Mouse (Mus musculus) CD8-positive naive resting alpha-beta T cell, adult 2 months (primary cell): Measurements from ENCODE around the gene Ubr4.
A peak's percentile ranks its signal among the peaks of the same experiment; 100 is the strongest.

Experiments used
- DNase-seq, 2 experiments: peaks; one replicate each; pipeline ENCODE4 v3.0.0; 2022; ENCODE audit warnings: low read depth in 2 of 2, low spot score in 2 of 2

The Ubr4 gene

DNA sequence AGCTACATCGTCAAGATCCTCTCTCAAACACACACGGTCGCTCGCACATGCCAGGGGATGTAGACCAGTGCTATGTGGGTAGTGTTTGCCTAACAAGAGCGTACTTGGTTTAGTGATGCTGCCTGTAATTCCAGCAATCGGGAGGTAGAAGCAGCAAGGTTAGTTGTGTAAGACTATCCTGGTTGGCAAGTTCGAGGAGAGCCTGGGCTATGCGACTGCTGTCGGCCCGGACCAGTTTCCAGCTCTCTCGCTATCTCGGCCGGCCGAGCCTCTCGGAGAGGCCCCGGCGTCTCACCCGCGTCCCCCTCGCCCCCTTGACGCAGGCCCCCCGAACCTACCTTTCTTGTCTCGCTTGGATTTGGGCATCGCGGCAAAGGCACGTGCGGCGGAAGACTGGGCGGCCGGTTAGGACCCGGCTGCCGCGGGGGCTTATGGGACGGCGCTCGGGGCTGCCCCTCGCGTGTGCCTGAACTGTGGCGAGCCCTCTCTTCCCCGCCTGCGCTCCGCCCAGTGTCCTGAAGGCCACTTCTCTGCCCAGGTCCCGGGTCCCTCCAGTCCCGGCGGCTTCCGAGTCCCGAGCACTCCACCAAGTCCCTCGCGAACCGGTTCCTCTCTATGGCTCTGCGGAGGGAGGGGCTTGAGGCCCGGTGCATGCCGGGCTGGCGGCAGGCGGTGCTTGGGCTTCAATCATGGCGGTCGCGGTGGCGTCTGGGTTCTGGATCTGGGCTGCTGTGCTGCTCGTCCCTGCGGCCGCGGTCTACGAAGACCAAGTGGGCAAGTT lies at the start of gene Ubr4, which contains the start of the genes Mrto4 and Emc1:
Ubr4 (plus strand) TSS at position 679 of the 781 bp plus-strand sequence.
Mrto4 (minus strand) TSS at position 646 of the 781 bp plus-strand sequence.
Emc1 (plus strand) TSS at position 657 of the 781 bp plus-strand sequence.
- DNase-seq = peak; percentile 76 to 78

DNA sequence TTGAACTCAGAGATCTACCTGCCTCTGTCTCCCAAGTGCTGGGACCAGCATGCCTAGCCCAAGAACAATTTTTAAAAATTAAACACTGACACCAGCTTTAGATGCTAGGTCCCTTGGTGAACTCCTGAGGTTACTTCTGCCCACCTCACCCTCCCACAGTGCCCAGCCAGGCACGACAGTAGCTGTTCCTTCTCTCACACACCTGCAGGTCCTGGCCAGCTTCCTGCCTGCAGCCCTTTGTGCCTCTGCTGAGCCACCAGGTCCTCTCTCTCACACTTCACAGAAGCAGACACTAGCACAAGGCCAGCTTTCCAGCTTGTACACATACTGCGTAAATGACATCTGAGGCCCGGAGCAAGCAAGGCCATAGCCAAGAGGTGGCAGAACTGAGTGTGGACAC lies 46.9 kb upstream of the Ubr4 start:
- no peak for DNase-seq

DNA sequence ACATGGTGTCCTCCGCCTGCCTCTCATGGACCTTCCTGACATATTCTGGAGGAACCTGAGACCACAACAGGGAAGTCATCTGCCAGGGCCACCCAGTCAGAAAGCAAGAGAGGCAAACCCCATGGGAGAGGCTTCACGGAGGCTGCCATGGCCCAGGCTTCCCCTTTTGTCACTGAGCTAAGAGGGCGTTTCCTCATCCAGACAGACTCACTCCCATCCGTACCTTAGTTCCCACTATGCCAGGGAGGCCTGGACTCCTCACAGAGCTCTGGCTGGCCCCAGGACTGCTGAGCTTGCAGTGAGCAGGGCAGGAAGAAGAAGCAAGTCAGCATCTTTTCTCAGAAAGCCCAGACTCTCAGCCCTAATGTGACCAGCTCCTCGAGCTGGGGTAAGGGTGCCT lies 44.5 kb upstream of the Ubr4 start:
- no peak for DNase-seq

DNA sequence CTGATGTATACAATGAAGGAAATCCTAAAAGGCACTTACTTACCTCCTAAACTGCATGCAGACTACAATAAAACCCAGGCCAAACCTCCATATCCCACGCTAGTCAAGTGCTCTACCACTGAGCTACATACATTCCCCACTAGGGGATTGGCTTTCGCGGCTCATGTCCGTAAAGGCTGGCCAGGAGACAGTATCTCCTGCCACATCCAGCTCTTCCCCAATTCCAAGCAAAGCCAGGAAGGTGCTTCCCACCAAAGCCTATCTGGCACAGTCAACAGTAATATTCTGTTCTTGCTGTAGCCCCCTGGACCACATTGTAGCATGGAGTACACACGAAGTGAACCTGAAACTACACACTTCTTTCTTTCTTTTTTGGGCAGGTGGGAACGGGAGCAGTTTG lies 42.8 kb upstream of the Ubr4 start:
- no peak for DNase-seq

DNA sequence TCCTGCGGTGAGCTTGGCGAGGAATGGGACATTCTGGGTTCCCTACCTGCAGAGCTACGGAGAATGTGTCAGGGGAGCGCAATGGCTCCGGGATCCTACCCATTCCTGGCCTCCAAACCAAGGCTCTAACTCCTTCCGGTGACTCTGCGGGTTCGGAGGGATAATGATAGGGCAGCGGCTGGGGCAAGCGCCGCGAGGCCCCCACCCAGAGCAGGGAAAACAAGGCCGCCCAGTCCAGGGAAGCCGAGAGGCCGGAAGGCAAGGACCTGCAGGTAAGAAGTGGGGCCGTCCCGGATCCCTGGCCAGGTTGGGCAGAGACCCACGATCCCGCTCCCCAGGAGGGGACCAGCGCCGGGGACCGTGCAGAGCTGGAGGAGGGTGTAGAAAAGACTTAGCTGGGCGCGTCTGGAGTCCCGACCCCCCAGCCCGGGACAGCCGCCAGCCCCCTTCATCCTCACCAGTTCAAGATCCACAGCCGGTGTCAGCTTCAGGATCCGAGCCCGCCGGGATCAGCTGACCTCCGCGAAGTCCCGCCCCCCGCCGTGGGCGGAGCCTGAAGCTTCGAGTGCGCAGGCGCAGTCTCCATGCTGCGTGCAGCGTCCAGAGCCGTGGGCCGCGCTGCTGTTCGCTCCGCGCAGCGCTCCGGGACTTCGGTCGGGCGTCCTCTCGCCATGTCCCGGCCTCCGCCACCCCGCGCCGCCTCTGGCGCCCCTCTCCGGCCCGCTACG lies 42.1 kb upstream of the Ubr4 start, which contains the start of the genes Pqlc2 and Akr7a5:
Pqlc2 (minus strand) TSS at position 538 of the 728 bp plus-strand sequence.
Akr7a5 (plus strand) TSS at position 574 of the 728 bp plus-strand sequence.
- DNase-seq = peak; percentile 95 to 99

DNA sequence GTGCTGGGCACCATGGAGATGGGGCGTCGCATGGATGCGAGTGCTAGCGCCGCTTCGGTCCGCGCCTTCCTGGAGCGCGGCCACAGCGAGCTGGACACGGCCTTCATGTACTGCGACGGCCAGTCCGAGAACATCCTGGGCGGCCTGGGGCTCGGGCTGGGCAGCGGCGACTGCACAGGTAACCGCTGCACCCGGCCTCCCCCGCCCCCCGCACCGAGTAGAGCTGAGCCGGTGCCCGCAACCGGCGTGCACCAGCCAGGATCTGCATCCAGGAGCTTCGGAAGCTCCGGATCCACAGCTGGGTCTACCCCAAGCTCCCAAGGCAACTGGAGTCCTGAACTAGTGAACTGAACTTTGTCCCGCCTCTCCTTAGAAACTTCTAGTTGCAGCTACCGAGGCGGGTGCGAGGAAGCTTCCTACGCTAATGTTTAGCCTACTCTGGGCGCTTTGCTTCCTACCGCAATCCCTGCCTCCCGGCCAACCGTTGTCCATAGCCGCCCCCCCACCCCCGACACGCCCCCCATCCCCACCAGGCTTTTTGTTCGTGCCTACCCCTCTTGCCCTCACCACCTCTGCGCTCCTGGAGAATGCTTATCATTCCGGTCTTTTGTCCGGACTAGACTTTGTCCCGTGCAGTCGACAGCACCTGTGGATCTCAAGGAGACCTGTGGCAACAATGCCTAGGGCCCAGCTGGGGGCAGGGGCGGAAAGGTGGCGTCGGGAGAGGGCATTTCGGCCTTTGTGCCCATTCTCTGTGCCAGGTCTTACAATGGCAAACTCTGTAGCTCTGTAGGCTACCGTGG lies 41.3 kb upstream of the Ubr4 start:
- no peak for DNase-seq

DNA sequence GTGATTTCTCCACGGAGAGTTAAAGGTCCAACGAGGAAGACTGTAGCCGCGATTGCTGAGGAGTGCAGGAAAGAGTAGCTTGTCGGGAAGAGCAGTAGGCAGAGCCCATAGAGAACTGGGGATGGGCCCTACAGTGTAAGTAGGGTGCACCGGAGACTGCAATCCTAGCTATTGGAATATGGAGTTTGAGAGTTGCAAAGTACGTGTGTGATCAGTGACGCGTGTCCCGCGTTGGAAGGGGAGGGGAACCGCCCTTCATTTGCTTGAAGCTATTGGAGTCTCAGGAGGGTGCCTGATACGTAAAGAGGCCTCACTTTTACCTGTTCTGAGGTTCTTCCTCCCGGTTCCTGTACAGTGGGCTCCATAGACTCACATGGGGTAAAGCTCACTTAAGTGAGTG lies 40.7 kb upstream of the Ubr4 start:
- DNase-seq = no peak

DNA sequence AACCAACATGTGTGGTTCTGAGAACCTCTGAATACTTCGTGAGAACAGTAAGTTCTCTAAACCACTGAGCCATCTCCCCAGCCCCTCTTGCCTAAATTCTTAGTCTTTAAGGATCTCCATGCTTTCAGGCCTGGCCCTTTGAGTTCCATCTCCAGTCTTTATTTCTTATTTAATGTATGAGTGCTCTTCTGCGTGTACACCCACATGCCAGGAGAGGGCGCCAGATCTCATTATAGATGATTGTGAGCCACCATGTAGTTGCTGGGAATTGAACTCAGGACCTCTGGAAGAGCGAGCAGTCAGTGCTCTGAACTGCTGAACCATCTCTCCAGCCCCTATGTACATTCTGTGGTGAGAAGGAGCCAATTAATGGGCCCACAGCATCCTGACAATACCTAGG lies 39.8 kb upstream of the Ubr4 start:
- peak; percentile 48 to 66 for DNase-seq

DNA sequence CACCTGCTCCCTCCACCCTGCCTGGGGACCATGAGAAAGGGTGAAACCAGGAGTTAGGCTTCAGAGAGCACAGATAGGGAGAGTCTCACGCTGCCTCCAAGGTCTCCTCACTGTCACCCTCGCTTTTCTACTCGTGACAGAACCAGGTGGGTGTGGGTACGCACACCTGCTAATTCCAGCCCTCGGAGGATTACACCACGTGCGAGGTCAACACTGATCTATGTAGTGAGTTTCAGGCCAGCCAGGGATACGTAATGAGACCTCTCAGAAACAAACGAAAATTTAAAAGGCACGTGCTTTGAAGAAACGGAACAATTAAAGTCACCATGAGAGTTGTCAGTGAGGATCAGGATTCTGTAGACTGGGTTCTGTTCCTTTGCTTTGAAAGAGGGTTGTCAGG lies 34.0 kb upstream of the Ubr4 start:
- DNase-seq = no peak

DNA sequence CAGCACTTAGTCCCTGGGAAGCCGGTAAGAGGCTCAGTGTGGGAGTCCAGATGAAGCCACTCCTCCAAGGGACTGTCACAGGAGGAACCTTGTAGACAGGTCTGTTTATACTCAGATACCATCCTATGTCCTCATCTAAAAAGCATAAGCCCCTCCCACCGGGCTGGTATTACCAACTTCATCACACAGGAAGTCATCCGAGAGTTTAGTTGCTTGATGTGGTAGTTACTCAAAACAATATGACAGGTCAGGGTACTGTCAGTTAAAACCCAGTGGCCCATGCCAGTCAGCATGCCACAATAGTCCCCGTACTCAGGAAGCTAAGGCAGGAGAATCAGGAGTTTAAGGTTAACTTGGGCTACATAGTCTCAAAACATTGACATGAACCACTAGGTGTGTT lies 32.7 kb upstream of the Ubr4 start:
- no peak for DNase-seq

DNA sequence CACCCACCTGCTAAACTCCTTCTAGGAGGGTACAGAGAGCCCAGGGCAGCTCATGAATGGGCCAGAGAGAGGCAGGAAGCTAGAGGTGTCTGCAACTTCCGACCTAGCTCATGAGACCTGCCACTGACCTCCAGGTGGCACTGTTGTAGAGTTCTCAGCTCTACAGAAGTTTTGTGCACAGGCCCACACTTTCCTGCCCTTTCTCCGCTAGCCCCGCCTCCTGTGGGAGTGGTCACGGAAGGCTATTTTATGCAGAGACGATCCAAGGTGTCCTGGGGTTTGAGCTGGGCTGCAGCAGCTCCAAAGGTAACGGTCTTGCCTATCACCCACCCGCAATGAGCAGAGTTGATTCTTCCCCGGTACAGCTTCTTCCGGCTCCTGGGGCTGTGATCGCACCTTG lies 21.8 kb upstream of the Ubr4 start:
- peak; percentile 67 to 80 for DNase-seq

DNA sequence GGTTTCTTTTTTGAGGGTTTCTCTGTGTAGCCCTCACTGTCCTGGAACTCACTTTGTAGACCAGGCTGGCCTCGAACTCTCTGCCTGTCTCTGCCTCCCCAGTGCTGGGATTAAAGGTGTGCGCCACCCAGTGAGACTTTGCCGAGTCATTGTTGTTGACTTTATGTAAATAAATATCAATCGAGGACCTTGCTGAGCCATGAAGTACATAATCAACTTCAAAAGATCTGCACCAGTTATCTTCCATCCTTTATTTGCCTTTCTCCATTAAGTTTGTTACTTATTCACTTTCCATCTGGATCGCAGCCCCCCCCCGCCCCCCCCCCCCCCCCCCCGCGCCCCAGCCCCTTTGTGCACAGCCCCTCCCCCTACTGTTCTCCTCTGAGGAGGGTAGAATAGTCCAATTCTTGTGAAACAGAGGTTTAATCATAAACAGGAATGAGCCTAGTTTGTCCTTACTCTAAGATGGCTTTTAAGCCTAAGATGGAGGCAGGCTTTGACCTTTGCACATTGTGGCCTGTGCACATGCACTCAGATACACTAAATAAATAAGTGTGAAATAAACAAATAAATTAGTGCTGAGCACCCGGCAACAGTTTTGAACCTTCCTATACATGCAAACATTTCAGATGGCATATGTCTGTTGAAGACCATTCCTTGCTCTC lies 17.6 kb upstream of the Ubr4 start:
- no peak for DNase-seq

DNA sequence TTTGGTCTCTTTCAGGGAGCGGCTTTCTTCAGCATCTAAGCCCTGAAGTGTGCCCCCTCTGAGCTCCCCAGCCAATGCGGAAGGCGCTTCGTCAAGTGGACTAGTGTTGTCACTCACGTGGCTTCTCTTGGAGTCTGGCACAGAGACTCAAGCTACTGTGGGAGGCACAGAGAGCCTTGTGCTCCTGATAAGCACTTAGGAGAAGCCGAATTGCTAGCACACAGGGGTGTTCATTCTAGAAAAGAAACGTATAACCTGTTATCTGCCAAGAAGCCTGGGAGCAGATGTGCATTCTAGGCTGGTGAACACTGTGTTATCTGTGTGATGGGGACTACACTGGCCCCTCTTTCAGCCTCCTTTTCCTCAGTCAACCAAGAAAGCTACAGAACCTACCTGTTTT lies 16.9 kb upstream of the Ubr4 start:
- DNase-seq = no peak

DNA sequence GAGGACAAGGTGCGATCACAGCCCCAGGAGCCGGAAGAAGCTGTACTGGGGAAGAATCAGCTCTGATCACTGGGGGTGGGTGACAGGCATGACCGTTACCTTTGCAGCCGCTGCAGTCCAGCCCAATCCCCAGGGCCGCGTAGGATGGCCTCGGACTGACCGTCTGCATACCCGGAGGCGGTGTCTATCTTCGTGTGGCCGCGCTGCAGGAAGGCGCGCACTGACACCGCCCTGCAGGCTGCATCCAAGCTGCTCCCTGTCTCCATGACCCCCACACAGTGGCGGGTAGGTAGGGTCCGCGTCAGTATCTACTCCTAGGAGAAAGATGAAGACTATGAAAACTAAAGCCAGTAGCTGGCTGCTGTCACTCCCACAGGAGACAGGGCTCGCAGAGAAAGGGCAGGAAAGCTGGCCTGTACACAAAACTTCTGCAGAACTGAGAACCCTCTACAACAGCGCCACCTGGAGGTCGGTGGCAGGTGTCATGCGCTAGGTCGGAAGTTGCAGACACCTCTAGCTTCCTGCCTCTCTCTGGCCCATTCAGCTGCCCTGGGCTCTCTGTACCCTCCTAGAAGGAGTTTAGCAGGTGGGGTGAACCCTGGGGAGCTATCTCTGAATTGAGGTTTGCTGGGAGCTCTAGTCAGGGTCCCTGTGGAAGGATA lies 15.5 kb upstream of the Ubr4 start:
- DNase-seq = peak; percentile 67 to 74

DNA sequence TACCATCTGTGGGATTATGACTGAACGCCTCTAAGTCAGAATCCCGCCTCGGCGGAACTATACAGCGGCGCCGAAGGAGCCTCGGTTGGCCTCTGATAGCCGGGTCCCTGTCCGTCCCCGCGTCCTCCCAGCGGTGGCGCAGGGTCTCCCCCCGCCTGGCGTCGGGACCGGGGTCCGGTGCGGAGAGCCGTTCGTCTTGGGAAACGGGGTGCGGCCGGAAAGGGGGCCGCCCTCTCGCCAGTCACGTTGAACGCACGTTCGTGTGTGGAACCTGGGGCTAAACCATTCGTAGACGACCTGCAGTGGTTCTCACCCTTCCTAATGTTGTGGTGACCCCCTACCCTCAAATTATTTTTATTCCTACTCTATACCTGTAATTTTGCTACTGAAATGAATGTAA lies 14.3 kb upstream of the Ubr4 start:
- no peak for DNase-seq

DNA sequence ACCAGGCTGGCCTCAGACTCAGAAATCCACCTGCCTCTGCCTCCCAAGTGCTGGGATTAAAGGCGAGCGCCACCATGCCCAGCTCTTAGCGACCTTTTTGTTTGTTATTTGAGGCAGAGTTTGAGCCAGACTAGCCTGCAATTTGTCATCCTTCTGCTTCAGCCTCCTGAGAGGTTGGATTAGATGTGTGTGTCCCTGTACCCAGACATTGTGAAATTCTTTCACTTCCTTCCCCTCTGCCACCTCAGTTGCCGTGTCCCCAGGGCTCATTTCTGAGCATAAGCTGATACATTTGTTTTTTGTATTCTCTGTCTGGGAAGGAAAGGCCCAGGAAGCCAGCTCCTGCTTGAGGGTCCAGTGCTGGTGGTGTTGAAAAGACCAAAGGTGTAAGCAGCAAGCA lies 11.6 kb upstream of the Ubr4 start:
- no peak for DNase-seq

DNA sequence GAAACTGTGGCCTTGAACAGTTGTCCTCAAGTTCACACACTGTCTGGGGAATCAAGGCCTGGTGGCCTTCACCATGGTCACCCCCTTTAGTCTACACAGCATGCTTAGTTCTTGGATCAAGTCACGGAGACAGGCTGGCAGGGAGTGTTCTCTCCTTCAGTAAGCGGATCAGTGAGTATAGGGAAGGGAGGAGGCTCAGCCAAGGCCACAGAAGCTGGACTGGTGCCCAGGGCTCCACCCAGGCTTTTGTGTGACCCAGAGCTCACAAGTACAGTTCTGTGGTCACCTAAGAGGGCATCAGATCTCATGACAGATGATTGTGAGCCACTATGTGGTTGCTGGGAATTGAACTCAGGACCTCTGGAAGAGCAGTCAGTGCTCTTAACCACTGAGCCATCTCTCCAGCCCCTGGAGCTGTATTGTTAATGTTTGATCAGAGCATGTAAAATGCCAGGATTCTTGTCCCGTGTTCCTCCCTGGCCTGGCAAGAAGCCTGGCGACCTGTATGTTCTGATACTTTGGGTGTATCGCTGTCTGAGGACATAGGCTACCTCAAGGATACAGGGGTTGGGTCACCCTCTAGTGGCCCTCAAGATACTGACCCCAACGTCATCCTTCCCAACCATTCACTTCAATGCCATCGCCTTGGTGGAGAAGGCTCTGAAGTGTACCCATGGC lies 10.7 kb upstream of the Ubr4 start:
- no peak for DNase-seq

DNA sequence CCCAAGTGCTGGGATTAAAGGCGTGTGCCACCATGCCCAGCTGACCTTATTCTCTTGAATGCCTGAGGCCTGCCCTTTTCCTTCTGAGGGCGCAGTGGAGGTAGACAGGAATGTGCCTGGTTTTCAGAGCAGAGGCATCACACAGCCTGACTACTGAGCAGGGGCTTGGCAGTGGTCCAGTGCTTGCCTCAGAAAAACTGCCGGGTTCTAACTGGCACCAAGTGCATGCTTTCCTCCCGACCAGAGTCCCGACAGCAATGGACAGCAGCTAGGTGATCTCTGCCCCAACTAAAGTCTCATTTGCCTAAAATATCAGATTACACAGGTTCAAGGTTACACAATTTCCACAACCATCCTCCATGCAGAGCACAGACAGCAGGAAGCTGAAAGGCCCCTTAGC lies 8.7 kb upstream of the Ubr4 start:
- DNase-seq = no peak

DNA sequence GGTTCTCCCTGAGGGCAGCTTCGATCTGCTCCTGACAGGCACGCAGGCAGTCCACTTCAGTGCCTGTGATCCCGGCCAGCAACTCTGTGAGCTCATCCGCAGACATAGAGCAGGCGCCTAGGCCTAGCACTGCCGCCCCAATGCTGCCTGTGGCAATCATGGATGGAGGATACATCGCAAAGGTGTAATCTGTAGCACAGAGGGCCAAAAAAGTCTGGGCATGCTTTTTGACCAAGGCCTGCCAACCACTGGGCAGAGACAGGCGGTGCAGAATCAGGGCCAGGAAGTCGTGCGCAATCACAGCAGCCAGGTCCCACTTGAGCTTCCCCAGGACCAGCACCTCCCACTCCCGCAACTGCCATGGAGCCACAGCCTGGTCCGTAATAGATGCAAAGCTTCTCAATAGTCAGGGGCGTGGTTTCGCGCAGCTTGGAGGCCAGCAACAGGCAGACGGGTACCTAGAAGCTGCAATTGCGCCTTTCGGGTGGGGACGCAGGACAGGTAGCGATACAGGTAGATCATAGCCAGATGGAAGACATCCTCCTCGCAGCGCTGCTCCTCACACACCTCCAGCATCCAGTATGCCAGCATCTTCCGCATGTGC lies 6.9 kb upstream of the Ubr4 start:
- no peak for DNase-seq
